Mouse (Mus musculus) embryo, embryonic 10.5 days (tissue): ENCODE measurements around the gene Bud31.
A peak's percentile ranks its signal among the peaks of the same experiment; 100 is the strongest.
"Not testable (repeated sequence)": the region's sequence is repeated elsewhere in the genome, so short reads cannot be mapped to it uniquely, and the experiment has no call there.

Experiments
- DNase-seq: peaks from one replicate; pipeline ENCODE4 v3.0.0-alpha.2; 2015; ENCODE audit warnings: low spot score

Bud31 gene

DNA sequence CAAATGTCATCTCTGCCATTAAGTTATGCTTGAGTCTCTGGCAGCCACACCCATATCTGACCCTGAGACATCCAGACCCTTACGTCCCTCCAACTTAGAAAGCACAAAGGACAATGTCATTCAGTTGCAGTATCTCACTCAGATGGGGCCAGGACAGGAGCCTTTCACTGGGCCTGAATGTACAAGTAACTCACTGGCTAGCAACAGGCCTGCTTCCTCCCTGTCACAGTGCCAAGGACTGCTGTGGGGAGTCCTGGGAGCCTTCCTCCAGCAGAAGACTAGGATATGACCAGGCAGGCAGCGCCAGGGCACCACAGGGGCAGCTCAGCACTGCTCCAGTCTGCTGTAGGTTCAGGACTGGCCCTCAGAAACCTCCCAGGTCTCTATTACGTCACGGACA, 11.0 kb upstream of the Bud31 start:
- DNase-seq: no peak

DNA sequence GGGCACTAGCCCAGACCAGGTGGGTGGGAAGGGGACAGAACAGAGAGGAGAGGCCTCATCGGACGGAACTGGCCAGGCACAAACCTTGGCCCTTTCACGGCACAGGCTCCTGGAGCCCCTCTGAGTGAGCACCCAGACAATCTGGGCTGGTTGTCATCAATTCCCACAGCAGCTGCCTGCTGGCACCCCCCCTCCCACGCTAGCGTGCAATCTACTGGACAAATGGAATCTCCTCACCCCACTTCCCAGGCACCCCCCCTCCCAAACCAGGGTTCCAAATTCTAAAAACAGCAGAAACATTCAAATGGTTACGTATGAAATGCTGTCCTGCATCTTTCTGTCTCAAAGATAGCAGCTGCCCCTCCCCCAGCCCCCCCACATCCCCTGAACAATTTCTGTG, 10.4 kb upstream of the Bud31 start:
- DNase-seq: not testable (repeated sequence)

DNA sequence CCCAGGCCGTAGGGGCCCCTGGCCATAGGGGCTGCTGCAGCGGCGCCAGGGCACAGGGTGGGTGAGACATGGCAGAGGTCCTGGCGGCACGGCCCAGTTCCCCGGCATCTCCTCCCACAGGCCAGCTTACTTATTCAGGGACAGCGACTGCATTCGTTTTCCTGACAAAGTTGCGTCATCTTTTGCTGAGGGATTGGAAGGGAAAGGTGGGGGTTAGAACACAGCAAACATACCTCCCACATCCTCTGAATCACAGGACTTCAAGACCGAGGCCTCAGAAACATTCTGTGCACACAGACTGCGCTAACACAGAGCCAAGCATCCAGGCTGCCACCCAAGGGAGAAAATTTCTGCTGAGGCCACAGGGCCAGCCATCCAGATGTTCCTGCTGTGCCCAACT, 10.0 kb upstream of the Bud31 start:
- DNase-seq: no peak

DNA sequence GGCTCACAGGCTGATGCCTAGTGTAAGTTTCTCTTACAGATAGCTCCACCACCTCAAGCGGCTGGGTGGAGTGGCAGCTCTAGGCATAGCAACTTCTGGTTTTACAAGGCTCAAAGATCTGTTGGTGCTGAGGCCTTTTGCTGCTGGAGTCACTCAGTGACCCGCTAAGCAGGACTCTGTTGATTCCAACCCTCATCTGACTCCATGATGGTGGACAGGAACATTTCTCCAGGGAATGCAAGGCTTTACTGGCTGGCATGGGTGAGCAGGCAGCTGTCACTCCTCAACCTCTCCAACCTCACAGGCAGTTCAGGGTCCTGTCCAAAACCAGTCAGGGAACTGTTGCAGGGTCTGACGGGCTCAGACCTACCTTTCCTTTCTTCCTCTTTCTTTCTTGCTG, 9.2 kb upstream of the Bud31 start:
- DNase-seq: no peak

DNA sequence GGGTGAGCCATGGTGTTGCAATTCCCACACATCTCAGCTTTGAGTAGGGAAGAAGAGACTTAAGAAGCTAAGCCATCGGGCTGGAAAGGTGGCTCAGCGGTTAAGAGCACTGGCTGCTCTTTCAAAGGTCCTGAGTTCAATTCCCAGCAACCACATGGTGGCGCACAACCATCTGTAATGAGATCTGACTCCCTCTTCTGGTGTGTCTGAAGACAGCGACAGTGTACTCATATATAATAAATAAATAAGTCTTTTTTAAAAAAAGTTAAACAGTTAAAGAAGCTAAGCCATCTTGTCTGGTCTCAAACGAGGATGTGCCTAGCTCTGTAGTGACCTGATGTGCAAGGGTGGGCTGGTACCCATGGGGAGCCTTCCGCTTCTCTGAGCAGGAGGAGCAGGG, 6.9 kb upstream of the Bud31 start:
- not testable (repeated sequence) for DNase-seq

DNA sequence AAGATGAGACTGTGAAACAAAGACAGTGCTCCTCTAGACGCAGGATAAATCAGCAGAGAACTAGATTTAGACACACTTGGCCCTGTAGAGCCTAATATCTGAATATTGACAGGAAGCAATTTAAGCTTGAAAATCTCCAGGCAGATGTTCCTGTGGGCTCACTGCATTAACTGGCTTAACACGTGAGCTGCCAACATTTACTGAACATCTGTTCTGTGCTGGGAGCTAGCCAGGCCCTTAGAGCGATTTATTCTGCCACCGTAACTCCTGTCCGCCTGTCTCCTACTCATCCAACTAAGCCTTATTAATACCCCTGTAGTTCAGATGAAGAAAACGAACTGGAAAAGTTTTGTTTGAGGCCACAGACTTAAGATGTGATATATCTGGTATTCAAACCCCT, 1.3 kb upstream of the Bud31 start:
- peak; percentile 28 for DNase-seq

DNA sequence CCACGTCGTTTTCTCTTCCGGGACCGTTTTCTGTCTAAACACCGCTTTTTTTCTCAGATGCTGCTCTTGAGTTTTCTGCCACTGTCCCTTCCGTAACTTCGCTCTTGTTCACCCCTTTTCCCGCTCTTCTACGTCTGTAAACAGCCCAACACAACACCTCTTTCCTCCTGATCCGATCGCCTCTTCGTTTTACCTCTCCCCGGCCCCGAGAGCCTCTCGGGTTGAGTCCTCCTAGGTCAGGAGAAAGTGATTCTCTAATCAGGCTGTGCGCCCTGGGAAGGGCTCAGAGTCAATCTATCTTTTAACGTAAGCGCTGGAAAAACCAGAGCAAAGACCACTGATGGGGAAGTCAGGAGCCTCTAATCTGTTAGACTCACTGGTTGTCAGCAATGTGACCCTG, 449 bp downstream of the Bud31 start:
- peak; percentile 20 for DNase-seq

DNA sequence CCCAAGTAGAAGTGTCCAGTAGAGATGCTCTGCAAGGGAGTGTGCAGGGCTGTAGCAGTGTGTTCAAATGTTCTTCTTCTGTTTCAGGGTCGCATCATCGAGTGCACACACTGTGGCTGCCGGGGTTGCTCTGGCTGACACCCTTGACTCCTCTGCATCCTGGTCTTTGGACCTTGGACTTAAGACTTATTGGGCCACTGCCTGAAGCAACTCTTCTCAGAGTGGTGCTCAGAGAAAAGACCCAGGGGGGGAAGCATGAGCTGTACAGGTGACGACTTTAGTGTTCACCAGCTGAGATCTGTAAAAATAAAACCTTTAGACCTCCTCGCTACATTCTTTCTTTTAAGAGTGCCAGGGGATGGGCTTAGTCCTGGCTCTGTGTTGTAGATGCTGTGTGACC, 7.6 kb downstream of the Bud31 start:
- no peak for DNase-seq

DNA sequence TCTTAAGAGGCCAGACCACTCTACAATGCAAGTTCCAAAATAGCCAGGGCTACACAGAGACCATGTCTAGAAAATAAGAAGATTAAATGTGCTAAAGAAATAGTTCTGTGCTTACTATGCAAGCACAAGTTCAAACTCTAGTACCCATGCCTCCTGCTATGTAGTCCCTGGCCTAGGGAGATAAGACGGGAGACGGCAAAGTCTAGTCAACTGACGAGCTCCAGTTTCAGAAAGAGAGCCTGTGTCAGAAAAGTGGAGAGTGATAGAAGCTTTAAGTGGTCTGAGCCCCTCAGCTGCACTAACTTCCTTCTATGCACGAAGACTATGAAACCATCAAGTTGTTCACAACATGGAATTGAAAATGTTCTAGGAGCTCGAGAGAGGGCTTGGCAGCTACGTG, 9.1 kb downstream of the Bud31 start:
- no peak for DNase-seq

DNA sequence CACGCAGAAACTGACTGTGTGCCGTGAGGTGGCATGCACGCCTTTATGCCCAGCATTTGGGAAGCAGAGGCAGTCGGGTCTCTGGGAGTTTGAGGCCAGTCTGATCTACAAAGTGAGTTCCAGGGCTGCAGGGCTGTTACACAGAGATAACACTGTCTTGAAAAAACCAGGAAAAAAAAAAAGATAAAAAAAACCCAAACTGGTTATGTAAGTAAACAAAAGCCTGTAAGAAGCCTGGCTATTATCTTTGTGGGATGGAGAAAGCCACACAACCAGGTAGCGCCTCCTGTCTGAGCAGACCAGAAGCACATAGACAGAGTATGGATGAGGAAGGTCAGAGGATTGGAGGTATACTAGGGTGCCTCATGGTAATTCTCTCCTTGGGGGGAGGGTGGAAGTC, 12.5 kb downstream of the Bud31 start:
- DNase-seq: no peak

DNA sequence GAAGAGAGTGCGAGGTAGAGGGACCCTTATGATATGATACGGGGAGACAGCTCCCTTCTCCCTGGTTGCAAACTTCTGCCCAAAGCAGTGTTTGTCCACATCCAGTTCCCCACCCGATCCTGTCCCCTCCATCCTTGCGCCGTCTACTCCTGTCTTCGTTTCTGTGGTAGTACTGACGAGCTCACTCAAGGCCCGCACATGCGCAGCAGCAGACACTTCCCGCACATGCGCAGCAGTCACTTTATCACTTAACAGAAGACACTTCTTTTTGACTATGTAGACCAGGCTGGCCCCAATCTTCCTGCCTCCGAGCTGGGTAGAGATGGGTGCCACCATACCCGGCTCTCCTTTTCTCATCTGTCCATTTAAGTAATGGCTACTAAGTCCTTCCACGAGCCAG, 21.2 kb downstream of the Bud31 start:
- no peak for DNase-seq

DNA sequence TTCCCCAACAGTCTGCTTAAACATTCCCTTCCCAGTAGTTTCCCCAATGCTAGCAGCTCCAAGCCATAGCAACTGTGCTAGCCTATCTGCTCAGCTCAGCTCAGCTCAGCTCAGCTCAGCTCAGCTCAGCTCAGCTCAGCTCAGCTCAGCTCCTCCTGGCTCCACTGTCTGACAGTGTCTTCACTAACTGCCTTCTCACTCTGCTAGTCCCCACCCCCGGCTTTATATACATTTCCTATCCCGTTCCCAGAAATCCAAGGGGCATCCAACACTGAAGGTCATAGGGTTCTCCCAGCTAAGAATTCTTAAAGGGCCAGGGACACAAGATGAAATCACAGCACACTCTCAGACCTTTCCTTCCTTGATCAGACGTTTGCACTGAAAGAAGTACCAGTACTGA, 24.5 kb downstream of the Bud31 start:
- DNase-seq: no peak

DNA sequence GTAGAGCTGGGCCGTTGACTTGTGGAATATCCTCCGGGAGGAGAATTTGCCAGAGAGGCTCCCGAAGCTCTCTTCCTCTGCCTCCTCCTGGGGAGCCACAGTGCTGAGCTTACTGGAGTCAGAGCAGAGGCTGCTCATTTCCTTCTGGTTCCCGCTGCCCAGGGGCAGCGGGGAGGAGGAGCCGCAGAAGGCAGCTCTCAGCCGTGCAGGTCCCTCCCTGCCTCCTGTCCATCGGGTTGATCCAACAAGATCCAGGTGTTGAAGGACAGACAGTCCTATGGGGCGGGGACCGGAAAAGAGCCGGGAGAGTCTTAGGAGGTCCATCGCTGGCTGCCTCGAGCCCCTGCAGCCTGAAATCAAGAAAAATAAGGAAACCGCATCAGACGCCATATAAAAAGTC, 25.0 kb downstream of the Bud31 start:
- no peak for DNase-seq

DNA sequence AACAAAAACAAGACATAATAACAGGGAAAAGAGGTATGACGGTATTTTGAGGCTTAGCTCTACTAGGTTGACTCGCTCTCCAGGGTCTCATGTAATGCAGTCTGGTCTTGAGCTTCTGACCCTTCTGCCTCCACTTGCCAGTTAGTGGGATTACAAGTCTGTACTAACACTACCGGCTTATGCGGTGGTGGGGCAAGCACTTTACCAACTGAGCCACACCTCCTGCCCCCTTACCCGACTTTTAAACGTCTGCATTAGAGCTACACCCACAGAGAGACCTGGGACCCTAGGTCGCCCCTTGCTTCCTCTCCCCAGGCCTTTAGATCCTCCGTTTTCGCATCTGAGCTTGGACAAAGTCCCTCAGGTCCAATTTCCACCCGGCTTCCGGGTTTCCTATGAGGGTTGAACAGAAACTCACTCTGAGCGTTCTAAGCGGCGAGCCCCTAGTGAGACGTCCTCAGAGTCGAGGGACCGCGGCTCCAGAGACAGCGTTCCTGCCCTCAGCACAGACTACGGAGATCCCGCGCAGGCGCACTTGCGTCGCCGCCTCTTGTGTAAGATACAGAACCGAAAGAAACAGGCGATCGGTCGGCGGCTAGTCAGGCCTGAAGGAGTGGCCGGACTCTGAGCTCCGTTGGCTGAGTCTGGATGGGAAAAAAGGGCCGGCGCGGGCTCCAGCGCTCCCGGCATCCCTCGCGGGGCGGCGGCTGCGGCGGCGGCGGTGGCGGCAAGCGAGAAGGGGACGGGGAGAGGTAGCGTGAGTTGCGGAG, 26.6 kb downstream of the Bud31 start, which contains the start of the genes Ptcd1 and Cpsf4:
Gene Ptcd1, minus strand, starts transcription at position 573 of the 770 bp plus-strand sequence.
Gene Cpsf4, plus strand, starts transcription at position 678 of the 770 bp plus-strand sequence.
- DNase-seq: peak; percentile 100

DNA sequence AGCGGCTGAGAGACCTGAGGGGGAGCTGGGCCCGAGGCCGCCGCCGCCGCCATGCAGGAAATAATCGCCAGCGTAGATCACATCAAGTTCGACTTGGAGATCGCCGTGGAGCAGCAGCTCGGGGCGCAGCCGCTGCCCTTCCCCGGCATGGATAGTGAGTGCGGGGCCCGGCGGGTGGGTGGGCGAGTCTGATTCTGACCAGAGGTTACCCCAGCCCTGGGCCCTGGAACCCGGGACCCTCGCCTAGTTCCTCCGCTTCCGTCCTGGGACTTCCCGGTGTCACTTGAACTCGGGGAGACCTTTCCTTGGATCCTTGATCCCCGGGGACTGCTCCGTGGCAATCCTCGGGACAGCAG, 27.1 kb downstream of the Bud31 start:
- DNase-seq: no peak

DNA sequence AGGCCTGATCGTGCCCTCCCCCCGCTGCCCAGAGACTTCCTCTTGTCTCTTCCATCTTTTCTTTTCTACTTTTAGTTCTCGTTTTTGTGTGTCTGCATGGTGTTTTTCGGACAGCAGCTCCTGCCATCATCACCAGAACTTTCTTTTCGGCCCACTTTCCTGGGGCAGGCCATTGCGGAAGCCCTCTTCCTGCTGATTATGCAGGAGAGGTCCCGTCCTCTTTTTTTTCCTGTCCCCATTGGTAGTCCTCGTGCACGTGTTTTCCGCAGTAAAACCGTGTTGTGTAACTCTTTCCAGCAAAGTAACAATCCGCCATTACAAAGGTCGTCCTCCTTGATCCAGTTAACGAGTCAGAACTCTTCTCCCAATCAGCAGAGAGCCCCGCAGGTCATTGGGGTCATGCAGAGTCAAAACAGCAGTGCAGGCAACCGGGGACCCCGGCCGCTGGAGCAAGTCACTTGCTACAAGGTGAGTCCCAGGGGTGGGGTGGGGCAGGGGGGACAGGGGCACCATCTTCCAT, 38.4 kb downstream of the Bud31 start:
- no peak for DNase-seq

DNA sequence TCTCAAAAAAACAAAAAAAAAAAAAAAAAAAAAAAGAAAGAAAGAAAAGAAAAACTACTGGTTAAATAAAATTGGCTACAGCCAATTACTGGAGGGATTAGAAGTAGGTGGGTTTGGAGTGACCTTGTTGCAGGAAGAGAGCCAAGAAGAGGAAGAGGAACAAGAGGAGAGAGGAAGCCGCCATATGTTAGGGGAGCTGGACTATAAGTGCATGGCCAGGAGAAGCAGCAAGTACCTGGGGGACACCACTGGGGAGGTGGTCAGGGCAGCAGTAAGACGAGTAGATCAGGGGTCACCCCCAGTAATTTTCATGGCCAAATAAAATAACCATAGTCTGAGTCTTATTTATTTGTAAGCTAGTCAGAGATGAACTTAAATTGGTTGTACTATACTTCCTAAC, 45.1 kb downstream of the Bud31 start:
- DNase-seq: no peak

DNA sequence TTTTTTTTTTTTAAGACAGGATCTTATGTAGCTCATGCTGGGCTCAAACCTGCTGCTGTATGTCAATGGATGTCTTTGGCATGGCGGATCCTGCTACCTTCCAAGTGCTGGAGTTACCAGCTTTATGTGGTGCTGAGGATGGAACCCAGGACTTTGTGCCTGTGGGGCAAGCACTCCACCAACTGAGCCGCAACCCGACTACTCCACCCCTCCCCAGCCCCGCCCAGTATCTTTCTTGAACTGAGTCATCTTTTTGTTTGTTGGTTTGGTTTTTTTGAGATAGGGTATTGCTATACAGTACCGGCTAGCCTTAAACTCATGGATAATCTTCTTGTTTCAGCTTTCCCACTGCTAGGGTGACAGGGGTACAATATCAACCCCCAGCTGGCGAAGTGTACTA, 49.3 kb downstream of the Bud31 start:
- DNase-seq: no peak

DNA sequence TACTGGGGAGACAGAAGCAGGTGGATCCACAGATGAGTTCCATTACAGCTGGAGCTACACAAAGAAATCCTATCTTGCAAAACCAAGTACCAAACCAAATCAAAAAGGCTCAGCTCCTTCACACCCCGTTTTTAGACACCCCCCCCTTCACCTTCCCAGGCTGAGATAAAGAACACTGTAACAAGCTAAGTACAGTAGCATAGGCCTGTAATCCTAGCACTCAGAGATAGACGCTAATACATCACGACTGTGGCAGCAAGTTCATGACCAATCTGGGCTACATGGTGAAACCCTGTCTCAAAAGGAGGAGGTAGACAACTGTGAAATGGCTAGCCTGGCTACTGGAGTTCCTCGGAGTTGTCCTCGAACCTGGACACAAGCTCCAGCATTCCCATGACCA, 50.2 kb downstream of the Bud31 start:
- DNase-seq: no peak

DNA sequence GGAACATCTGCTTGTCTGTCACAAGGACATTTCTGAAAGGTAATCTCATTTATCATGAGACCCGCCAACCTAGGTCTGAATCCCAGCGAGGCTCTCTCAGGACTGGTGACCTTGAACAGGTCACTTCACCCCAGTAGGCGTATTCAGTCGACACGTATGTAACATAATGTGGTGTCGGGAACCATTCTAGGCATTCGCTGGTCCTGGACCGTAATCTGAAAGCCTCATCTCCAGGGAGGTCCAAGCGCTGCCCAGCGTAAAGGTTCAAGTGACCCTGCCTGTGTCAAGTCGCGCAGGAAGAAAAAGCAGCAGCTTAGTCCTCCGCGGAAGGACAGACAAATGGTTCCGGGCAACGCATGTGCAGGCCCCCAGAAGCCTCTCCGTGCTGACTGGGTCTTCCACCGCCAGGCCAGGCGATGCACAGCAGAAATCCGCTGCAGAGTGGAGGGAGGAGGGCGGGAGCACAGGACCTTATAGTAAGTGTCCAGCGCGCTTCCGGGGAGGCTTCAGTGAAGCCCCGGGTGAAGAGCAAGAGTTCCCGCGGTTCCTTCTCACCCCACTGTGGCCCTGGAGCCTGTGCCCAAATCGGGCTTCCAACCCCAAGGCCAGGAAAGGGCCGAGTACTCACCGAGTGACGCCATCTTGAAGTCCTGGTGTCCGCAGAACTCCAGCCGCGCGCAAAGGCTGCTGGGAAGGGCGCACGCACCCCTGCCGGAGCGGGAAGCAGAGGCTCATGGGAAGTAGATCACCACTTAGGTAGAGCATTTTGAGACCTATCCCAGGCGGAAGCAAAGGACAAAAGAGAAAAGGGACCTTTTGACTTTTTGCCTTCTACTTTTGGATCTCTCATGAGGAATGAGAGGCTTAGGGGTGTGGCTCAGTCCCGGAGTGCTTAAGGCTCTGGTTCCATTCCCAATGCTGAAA, 51.0 kb downstream of the Bud31 start:
- DNase-seq: peak; percentile 94

DNA sequence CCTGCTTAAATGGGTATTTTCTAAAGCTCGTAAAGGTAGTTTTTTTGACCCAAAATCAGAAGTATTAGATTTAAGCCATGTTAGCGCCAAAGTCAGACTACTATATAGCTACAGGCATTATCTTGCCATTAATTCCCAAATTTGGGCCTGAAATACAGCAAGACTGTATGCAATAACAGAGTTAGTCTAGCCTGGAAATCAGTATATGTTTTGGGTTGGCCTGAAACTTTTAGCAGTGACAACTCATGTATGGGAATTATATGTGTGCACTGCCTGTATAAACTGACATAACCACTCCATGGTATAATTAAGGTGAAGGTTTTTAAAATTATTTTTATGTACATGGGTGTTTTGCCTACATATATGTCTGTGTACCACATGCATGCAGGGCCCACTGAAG, 51.8 kb downstream of the Bud31 start, which contains the start of gene Atp5j2:
Gene Atp5j2, minus strand, starts transcription at position 101 of the 400 bp plus-strand sequence.
- DNase-seq: no peak
